Mouse (Mus musculus) liver, postnatal 0 days (tissue): ENCODE data around the gene Clec2g. TPM values are rescaled to one million over a fixed set of nuclear protein-coding genes. Genes with fewer than 3 reads are reported as not detected.
A peak's percentile ranks its signal among the peaks of the same experiment; 100 is the strongest.

ENCODE experiments used
- ATAC-seq: fragments of 200-750 bp; cut with Nextera tagmentation; 2 replicates; pipeline ENCODE4 v1.8.0; 2017; ENCODE audit warnings: mild to moderate bottlenecking, moderate library complexity
- DNase-seq: peaks from one replicate; pipeline ENCODE4 v3.0.0-alpha.2; 2016
- H3K27ac ChIP-seq: fragments of 300-500 bp; sonication (generic); 2 replicates; pipeline ENCODE4 v1.5.1; 2014; ENCODE audit warnings: antibody characterized with exemption, moderate library complexity, mild to moderate bottlenecking, low read depth
- H3K27me3 ChIP-seq: fragments of 300-500 bp; sonication (generic); 2 replicates; pipeline ENCODE4 v1.6.1; 2014; ENCODE audit warnings: low read length, control low read depth, mixed read lengths; ENCODE audit not compliant: insufficient read depth
- H3K36me3 ChIP-seq: fragments of 300-500 bp; sonication (generic); replicated peaks from 2 replicates; pipeline ENCODE4 v1.6.1; 2014; ENCODE audit warnings: mild to moderate bottlenecking, control low read depth, low read length, moderate library complexity, mixed read lengths; ENCODE audit not compliant: insufficient read depth
- H3K4me1 ChIP-seq: fragments of 300-500 bp; sonication (generic); 2 replicates; pipeline ENCODE4 v1.6.1; 2014; ENCODE audit warnings: antibody characterized with exemption, mild to moderate bottlenecking, control low read depth; ENCODE audit not compliant: insufficient read depth
- H3K4me2 ChIP-seq: fragments of 300-500 bp; sonication (generic); 2 replicates; pipeline ENCODE4 v1.6.1; 2014; ENCODE audit warnings: low read depth, mild to moderate bottlenecking, low read length, moderate library complexity, mixed read lengths
- H3K4me3 ChIP-seq: fragments of 300-500 bp; sonication (generic); 2 replicates; pipeline ENCODE4 v1.5.1; 2014; ENCODE audit warnings: low read depth, low read length
- H3K9ac ChIP-seq: fragments of 300-500 bp; sonication (generic); replicated peaks from 2 replicates; pipeline ENCODE4 v1.6.1; 2014; ENCODE audit warnings: mild to moderate bottlenecking, moderate library complexity
- H3K9me3 ChIP-seq: fragments of 300-500 bp; sonication (generic); 2 replicates; pipeline ENCODE4 v1.6.1; 2016; ENCODE audit warnings: mild to moderate bottlenecking, control low read depth, low read length, mixed read lengths
- CTCF ChIP-seq: sonication (generic); IDR thresholded peaks from 2 replicates; pipeline ENCODE4 v1.5.1; 2016; ENCODE audit warnings: antibody characterized with exemption, low read depth
- EP300 ChIP-seq: IDR thresholded peaks from 2 replicates; pipeline ENCODE4 v1.6.1; 2016; ENCODE audit warnings: antibody characterized with exemption, low read depth, mild to moderate bottlenecking
- WGBS: fragments of 180-500 bp; shearing (Covaris S2); extraction: QIAGEN DNeasy Blood & Tissue Kit; methylation state at CpG from one replicate; pipeline ENCODE4 v1.1.7; 2014; ENCODE audit not compliant: insufficient replicate concordance; 5-methylcytosine and 5-hydroxymethylcytosine counted together
- microRNA-seq: library from miRNA; unstranded; fragments of <30 nt; microRNA quantifications from one replicate; pipeline ENCODE4, GENCODE M21; 2016
- polyA plus RNA-seq: library from polyadenylated mRNA; unstranded; fragments of >200 nt; fragmentation: Nextera tagmentation; extraction: Ambion mirVana; gene quantifications from 2 replicates; pipeline ENCODE4 v1.2.1, GENCODE M21; 2015

Clec2g gene
- polyA plus RNA-seq, 1 experiment from 2014 or later = not detected

DNA sequence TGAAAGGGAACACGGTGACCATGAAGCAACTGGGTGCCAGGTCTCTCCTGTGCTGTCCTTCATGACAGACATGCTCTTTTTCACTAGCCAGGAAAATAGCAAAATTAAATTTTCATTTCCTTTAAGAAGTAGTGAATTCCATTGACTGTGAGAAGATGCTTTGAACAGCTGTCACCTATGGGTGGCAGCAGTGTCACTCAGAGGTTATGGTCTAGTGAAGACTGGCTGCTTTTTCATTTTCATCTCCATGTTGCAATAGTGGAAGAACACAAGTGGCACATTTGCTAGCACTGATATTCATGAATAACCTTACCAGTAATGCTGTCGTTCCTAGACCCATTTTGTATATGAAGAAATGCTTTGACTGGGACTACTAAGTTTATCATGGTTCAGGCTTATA is 99.2 kb downstream of the Clec2g start:
- H3K36me3 ChIP-seq = no peaks in the 10 kb centered on the region
- ATAC-seq (no peak), DNase-seq (peak; percentile 34)
- no peak overlapping the region for H3K9ac ChIP-seq
- H3K4me2 ChIP-seq = no peak overlapping the region
- H3K9me3 ChIP-seq = no peaks in the 10 kb centered on the region
- TF ChIP-seq CTCF = peak; percentile 75
- TF ChIP-seq EP300 = no peak
- H3K4me3 ChIP-seq = no peak overlapping the region
- H3K27me3 ChIP-seq = no peaks in the 10 kb centered on the region
- WGBS = 58% methylated on average over 2 of the region's 2 CpGs
- no peaks in the 10 kb centered on the region for H3K4me1 ChIP-seq
- H3K27ac ChIP-seq = no peak overlapping the region

Small RNA genes lying within 50 kb of the gene (microRNA-seq; reads per million reads assigned to microRNA genes)
- not detected for gene Gm27336
- not detected for gene Mir7649

Other genes with a start within 250 kb of the Clec2g start
- gene Klrb1, start 211.3 kb upstream of the Clec2g start, polyA plus RNA-seq = not detected in 2 replicates
- gene Klrb1c, start 145.2 kb upstream of the Clec2g start, polyA plus RNA-seq = 0.64 and 1.1 TPM in 2 replicates
- not detected in 2 replicates for gene Gm44511, start 108.1 kb upstream of the Clec2g start, polyA plus RNA-seq
- 0.32 and 0.39 TPM in 2 replicates for gene Klrb1b, start 108.0 kb upstream of the Clec2g start, polyA plus RNA-seq
- gene Clec2i, start 46.8 kb upstream of the Clec2g start, polyA plus RNA-seq = 0.11 and 0.27 TPM in 2 replicates
- 10.5 and 11.9 TPM in 2 replicates for gene BC035044, start 43.3 kb upstream of the Clec2g start, polyA plus RNA-seq
- 0.27 and 0.59 TPM in 2 replicates for gene Klrb1f, start 111.5 kb downstream of the Clec2g start, polyA plus RNA-seq
- gene Clec2e, start 166.5 kb downstream of the Clec2g start, polyA plus RNA-seq = not detected in 2 replicates
- gene Clec2d, start 246.2 kb downstream of the Clec2g start, polyA plus RNA-seq = 2.3 and 3.0 TPM in 2 replicates